Mouse (Mus musculus) spleen, adult 2 months (tissue): ENCODE data around the gene Ndufaf4. TPM values are rescaled to one million over a fixed set of nuclear protein-coding genes. Genes with fewer than 3 reads are reported as not detected.

Experiments used
- DNase-seq, 2 experiments: peaks; one replicate each; pipeline versions ENCODE4 v3.0.0 to v3.0.0-alpha.2; 2012 to 2021; ENCODE audit warnings: low spot score in 2 of 2, low read depth in 1 of 2
- H3K27ac ChIP-seq: fragments of 200-500 bp; 2 replicates; pipeline ENCODE4 v1.5.1; 2012; ENCODE audit warnings: low read length, inconsistent platforms; ENCODE audit not compliant: insufficient read depth
- H3K27me3 ChIP-seq: fragments of 200-500 bp; 2 replicates; pipeline ENCODE4 v1.6.1; 2012; ENCODE audit warnings: mild to moderate bottlenecking, moderate library complexity, low read length, inconsistent platforms; ENCODE audit not compliant: control insufficient read depth, insufficient read depth
- H3K36me3 ChIP-seq: fragments of 200-500 bp; 2 replicates; pipeline ENCODE4 v1.6.1; 2012; ENCODE audit warnings: mild to moderate bottlenecking, low read length, inconsistent platforms; ENCODE audit not compliant: control insufficient read depth, insufficient read depth
- H3K4me1 ChIP-seq: fragments of 200-500 bp; 2 replicates; pipeline ENCODE4 v1.6.1; 2011; ENCODE audit warnings: inconsistent platforms; ENCODE audit not compliant: control insufficient read depth, insufficient read depth, insufficient read length
- H3K4me3 ChIP-seq: fragments of 200-500 bp; 2 replicates; pipeline ENCODE4 v1.5.1; 2011; ENCODE audit warnings: mild to moderate bottlenecking, inconsistent platforms; ENCODE audit not compliant: insufficient read depth, insufficient read length; ENCODE audit errors: extremely low read depth
- CTCF ChIP-seq: fragments of 200-500 bp; IDR thresholded peaks from 2 replicates; pipeline ENCODE4 v1.5.1; 2011; ENCODE audit warnings: mild to moderate bottlenecking, inconsistent platforms; ENCODE audit not compliant: insufficient read depth, insufficient read length, insufficient replicate concordance; ENCODE audit errors: extremely low read depth
- POLR2A ChIP-seq: fragments of 200-500 bp; IDR thresholded peaks from 2 replicates; pipeline ENCODE4 v1.6.1; 2011; ENCODE audit warnings: low read depth, low read length, inconsistent platforms
- WGBS: fragments of 180-500 bp; shearing (Covaris S2); methylation state at CpG from one replicate; pipeline ENCODE4 v1.1.7; 2018; 5-methylcytosine and 5-hydroxymethylcytosine counted together
- polyA plus RNA-seq: library from polyadenylated mRNA; depleted of rRNA; stranded (reverse); fragments of >200 nt; gene quantifications from 2 replicates; pipeline ENCODE4 v1.2.3, GENCODE M21; 2012; rRNA removed

The Ndufaf4 gene
- polyA plus RNA-seq, 1 experiment, result 1.8 TPM

DNA sequence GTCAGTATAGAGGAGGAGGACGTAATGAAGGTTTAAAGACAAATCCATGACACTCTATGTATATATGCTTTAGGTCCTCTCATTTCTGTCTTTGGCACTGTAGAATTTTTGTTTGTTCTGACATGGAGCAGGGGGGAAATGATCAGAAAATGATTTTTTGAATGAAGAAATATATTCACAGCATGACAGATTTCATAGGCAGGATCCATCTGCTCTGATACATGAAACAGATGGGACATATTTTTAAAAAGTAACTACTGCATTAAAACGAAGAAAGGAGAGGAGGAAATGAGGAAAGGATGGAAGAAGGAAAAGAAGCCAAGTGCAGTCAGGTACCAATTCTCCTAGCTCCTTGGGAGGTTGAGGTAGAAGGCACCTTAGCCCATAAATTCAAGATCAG lies 26.8 kb downstream of the Ndufaf4 start:
- Histone ChIP-seq H3K4me1 (no peaks in the 10 kb centered on the region), H3K27ac (no peak overlapping the region), H3K27me3 (no peaks in the 10 kb centered on the region), H3K36me3 (no peaks in the 10 kb centered on the region), H3K4me3 (no peak overlapping the region)
- WGBS, result 71% methylated on average over 2 of the region's 2 CpGs
- no peak for DNase-seq
- TF ChIP-seq POLR2A, result no peak
- no peak for TF ChIP-seq CTCF

DNA sequence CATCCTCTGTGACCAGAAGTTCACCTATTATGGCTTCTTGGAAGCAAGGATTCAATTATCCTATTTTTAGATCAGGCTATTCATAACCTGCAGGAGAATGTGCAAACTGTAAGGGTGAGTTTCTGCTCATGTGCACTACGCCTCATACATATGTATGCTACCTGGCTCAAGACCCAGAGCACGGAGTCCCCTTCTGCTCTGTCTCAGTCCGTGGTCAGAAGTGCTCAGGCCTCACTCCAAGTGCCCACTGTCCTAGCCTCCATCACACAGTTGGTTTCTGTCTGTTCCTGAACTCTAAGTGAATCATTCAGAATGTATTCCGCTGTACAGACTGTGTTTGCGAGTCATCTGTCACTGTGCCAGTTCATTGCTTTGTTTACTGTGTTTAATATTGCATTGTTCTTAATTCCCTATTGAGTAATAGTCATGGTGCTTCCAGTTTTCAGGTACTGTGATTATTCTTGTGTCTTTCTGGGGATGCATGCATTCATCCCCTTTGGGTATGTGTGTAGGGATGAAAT lies 30.4 kb downstream of the Ndufaf4 start:
- TF ChIP-seq POLR2A (no peak), CTCF (no peak)
- DNase-seq, result no peak
- 86% methylated on average over 5 of the region's 5 CpGs for WGBS
- H3K27me3 ChIP-seq, result no peaks in the 10 kb centered on the region
- H3K4me3 ChIP-seq, result no peak overlapping the region
- H3K4me1 ChIP-seq, result no peaks in the 10 kb centered on the region
- H3K36me3 ChIP-seq, result no peaks in the 10 kb centered on the region
- H3K27ac ChIP-seq, result no peak overlapping the region

DNA sequence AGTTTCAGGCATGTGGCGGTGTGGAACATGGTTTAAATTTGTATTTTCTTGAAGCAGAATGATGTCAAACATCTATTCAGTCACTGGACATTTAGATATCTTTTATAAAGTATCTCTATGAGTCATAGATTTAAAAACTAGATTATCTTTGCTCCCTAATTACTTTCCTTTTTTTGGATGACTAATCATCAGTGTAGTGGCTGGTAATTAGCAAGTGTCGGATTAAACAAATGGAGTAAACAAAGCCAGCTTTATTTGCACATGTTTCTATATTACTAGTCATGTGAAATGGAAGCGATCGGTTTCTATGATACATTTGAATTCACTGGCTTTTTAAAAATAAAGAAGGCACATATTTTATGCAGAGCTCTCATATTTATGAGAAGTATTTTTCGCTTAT lies 31.0 kb downstream of the Ndufaf4 start:
- WGBS, result 84% methylated on average over 5 of the region's 5 CpGs
- Histone ChIP-seq H3K4me3 (no peak overlapping the region), H3K27ac (no peak overlapping the region), H3K36me3 (no peaks in the 10 kb centered on the region), H3K4me1 (no peaks in the 10 kb centered on the region), H3K27me3 (no peaks in the 10 kb centered on the region)
- DNase-seq, result no peak
- no peak for TF ChIP-seq CTCF
- no peak for TF ChIP-seq POLR2A

DNA sequence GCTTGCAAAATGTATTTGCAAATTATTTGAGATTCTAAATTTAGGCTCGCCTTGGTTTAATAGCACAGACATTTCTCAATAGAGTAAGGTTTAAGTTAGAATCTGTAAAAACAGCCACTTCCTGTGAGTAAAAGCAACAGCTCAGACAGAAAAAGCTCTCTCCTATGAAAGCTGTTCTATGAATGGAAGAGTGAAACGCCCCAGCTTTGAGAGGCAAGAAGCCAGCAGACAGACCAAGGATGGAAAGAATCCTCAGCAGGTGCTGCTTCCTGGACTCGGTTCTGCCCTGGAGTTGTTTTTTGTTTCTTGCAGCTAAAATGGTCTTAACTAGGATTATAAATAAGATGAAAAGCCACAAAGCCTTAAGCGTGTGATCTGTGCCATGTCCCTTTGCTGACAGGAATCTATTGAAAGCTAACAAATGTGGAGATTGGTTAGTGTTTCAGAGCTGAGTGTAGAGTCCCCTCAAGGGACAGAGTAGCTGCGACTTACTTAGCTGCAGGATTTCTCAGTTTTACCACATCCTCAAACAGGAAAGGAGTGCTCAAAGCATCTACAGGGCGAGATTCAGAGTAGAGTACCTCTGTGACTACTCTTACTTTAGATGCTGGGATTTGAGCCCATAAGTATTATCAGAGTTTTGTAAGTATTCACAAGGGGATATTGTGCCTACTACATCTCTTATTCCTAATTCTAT lies 45.0 kb downstream of the Ndufaf4 start:
- H3K27me3 ChIP-seq, result no peaks in the 10 kb centered on the region
- TF ChIP-seq CTCF (no peak), POLR2A (no peak)
- H3K4me3 ChIP-seq, result no peak overlapping the region
- no peak overlapping the region for H3K27ac ChIP-seq
- no peak for DNase-seq
- H3K36me3 ChIP-seq, result no peaks in the 10 kb centered on the region
- 21% methylated on average over 6 of the region's 6 CpGs for WGBS
- H3K4me1 ChIP-seq, result no peaks in the 10 kb centered on the region

Other genes starting within 250 kb of the Ndufaf4 start
- gene Klhl32, start 47.0 kb upstream of the Ndufaf4 start, polyA plus RNA-seq, result 0.13 and 0.15 TPM in 2 replicates
- gene Gpr63, start 68.3 kb downstream of the Ndufaf4 start, polyA plus RNA-seq, result 0.23 and 0.49 TPM in 2 replicates